Mouse (Mus musculus): ENCODE data around the gene Ldlrad3.

- TF ChIP-seq CTCF (conservative IDR thresholded peaks at IDR 0.05; ENCODE audit: insufficient read depth, insufficient read length, low read depth, low read length) (no peak), POLR2A (IDR thresholded peaks at IDR 0.05; ENCODE audit: low read depth, low read length) (no peak)
Observed at GRCm38 (mm10) chr2:101956125-101956524, 230.1 kb downstream of the Ldlrad3 start.

Data from kidney, adult 2 months (tissue).